Mouse (Mus musculus): ENCODE results near the gene Cdh22. TPM values are rescaled to one million over a fixed set of nuclear protein-coding genes. Genes with fewer than 3 reads are reported as not detected.
A peak's percentile ranks its signal among the peaks of the same experiment; 100 is the strongest.

Gene Cdh22
- 0.15 and 0.36 TPM in 2 replicates for polyA plus RNA-seq (2015; fragmentation: Nextera tagmentation; extraction: Ambion mirVana)

DNA sequence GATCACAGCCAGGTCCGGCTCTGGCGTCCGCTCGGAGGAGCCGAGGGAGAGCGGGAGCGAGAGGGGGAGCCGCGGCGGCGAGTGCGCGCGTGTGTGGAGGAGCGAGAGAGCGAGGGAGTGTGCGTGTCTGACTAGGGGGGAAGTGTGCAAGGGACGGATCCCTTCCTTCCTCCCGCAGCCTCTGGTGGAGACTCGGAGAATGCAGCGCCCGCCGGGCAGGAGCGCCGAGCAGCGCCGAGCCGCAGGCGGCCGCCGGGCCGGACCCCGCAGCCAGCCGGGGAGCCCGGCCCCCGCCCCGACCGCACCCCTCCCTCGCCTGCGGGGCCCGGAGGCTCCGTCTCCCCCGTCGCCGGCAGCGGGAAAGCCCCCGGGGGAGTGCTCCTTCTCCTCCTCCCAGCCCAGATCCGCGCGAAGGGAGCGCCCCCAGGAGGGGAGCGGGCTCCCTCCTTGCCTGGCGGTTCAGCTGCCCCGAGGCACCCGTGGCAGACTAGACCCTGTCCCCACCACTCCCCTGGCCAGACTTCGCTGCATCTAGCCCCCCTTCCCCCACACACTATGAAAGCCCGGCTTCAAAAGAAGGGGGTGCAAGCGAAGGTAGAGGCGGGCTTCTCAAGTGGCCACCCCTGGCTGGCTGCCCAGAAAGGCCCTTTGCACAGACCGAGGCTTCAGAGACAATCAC, at the start of gene Cdh22:
Cdh22 (minus strand) TSS at position 241 of the 679 bp plus-strand sequence.
- ATAC-seq (replicated peaks; ENCODE audit: insufficient number of reproducible peaks, insufficient read depth, low FRiP score, low read depth), result peak; percentile 41; the same call in 1 of the 2 replicates
- Histone ChIP-seq H3K9ac (peak within 1 kb of the TSS; percentile 54), H3K4me2 (peak within 1 kb of the TSS; percentile 98), H3K36me3 (no peaks in the 10 kb centered on the region), H3K4me1 (replicated peaks) (peaks cover 20% of the 10 kb centered on the region), H3K27me3 (peaks cover 98% of the 10 kb centered on the region), H3K27ac (no peak within 1 kb of the TSS), H3K4me3 (peak within 1 kb of the TSS; percentile 59), H3K9me3 (replicated peaks) (no peaks in the 10 kb centered on the region)
- WGBS, result 1% methylated on average over 48 of the region's 60 CpGs

DNA sequence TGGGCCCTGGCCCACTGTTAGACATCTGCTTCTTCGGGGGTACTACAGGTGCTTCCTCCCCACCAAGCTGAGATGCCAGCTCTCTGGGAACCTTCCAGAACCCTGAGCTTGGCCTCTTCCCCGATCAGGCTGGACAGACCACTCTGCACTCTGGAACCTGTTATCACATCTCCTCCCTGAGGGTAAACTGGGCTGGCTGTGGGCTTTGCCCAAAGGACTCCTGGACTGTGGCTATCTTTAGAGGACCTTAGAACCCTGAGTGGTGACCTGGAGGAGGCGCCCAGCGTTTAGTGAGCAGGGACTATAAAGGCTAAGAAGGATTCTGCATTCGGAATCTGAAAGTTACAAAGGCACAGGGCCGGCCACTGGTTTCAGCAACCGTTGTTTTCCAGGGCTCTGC, 49.7 kb upstream of the Cdh22 start:
- H3K4me1 ChIP-seq (replicated peaks), result peaks cover 27% of the 10 kb centered on the region
- 70% methylated on average over 7 of the region's 7 CpGs for WGBS
- H3K4me3 ChIP-seq, result no peak overlapping the region
- H3K4me2 ChIP-seq, result no peak overlapping the region
- ATAC-seq (replicated peaks; ENCODE audit: insufficient number of reproducible peaks, insufficient read depth, low FRiP score, low read depth), result no peak
- H3K9me3 ChIP-seq (replicated peaks), result no peaks in the 10 kb centered on the region
- H3K27ac ChIP-seq, result no peak overlapping the region
- H3K9ac ChIP-seq, result no peak overlapping the region
- H3K27me3 ChIP-seq, result no peaks in the 10 kb centered on the region
- peaks cover 2% of the 10 kb centered on the region; the same call in 1 of the 2 replicates for H3K36me3 ChIP-seq

- no peak overlapping the region for H3K4me3 ChIP-seq
- WGBS, result 87% methylated on average over 3 of the region's 3 CpGs
- H3K4me1 ChIP-seq (replicated peaks), result peaks cover 24% of the 10 kb centered on the region
- no peak overlapping the region for H3K27ac ChIP-seq
- no peak for ATAC-seq (replicated peaks; ENCODE audit: insufficient number of reproducible peaks, insufficient read depth, low FRiP score, low read depth)
- no peak overlapping the region for H3K9ac ChIP-seq
- no peaks in the 10 kb centered on the region for H3K36me3 ChIP-seq
- H3K9me3 ChIP-seq (replicated peaks), result no peaks in the 10 kb centered on the region
- no peaks in the 10 kb centered on the region for H3K27me3 ChIP-seq
- no peak overlapping the region for H3K4me2 ChIP-seq
These were observed 49.0 kb upstream of the Cdh22 start for GRCm38 (mm10) chr2:165283644-165284043.

DNA sequence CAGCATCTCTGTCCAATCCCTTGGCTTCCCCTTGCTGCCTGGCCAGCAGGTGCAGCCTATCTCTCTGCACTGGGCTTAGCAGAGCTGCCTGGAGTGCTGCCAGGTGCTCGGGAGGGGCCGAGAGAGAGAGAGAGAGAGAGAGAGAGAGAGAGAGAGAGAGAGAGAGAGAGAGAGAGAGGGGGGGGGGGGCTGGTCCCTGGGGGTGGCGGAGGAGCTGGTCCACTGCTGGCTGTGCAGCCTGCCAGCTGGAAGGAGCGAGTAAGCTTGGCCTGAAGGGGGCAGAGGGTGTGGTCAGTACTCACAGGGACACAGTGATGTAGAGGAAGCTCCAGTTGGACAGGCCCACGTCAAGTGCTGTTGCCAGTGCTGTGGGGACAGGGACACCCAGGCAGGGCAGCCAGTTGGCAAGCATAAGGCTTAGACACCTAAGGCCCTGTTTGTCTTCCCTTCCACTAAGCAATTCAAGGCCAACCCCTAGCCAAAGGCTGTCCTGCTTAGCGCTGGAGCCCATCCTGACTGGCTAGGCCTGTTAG, 47.2 kb upstream of the Cdh22 start:
- Histone ChIP-seq H3K9ac (no peak overlapping the region), H3K27ac (no peak overlapping the region), H3K9me3 (replicated peaks) (no peaks in the 10 kb centered on the region), H3K4me1 (replicated peaks) (peaks cover 12% of the 10 kb centered on the region), H3K4me3 (no peak overlapping the region), H3K4me2 (no peak overlapping the region), H3K27me3 (no peaks in the 10 kb centered on the region), H3K36me3 (peaks cover 10% of the 10 kb centered on the region; the same call in 1 of the 2 replicates)
- WGBS, result 38% methylated on average over 5 of the region's 6 CpGs
- no peak for ATAC-seq (replicated peaks; ENCODE audit: insufficient number of reproducible peaks, insufficient read depth, low FRiP score, low read depth)

DNA sequence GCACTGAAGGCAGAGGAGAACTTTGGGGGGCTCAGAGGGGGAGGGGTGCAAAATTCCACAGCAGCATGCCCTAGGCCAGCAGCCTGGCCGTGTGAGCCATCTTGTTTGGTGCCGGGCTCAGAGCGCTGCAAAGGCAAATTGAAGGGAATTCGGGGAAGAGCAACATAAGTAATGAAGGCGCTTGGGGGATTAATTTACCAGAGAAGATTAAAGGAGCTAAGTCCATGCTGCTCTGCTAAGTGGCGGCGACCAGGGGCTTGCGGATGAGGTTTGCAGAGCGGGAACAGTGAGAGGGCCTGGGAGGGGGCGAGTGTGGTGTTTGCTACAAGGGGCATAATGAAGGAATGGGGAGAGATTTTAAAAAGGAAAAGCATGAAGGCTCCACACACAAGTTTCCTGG, 44.7 kb upstream of the Cdh22 start:
- H3K9ac ChIP-seq, result no peak overlapping the region

DNA sequence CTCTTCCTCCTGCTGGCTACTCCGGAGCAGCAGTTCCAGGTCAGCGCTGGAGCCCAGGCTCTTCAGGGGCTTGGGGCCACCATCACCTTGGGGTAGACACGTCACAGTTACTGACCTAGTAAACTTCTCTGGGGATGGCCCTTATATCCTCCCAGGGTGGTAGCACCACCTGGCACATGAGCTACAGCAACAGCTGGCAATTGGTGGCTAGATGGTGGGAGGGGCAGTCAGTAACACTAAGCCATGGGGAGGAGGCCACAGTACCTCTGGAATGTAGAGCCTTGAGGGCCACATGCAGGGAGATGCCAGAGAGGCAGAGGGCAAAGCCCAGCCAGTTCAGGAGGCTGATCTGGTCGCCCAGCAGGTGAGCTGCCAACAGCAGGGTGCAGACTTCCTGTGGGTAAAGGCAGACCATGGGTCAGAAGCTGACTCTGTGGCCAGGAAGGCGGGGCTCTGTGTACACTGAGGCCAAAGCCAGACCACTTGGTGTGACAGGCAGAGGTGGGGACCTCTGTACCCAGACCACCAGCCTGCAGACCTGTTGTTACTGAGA, 42.6 kb upstream of the Cdh22 start:
- peaks cover 5% of the 10 kb centered on the region for H3K4me1 ChIP-seq (replicated peaks)
- no peak overlapping the region for H3K4me3 ChIP-seq
- WGBS, result 88% methylated on average over 5 of the region's 5 CpGs
- H3K9ac ChIP-seq, result no peak overlapping the region
- H3K4me2 ChIP-seq, result no peak overlapping the region
- H3K27ac ChIP-seq, result no peak overlapping the region
- H3K36me3 ChIP-seq, result peaks cover 12% of the 10 kb centered on the region; the same call in 1 of the 2 replicates
- no peaks in the 10 kb centered on the region for H3K9me3 ChIP-seq (replicated peaks)
- no peaks in the 10 kb centered on the region; the same call in 1 of the 2 replicates for H3K27me3 ChIP-seq
- no peak for ATAC-seq (replicated peaks; ENCODE audit: insufficient number of reproducible peaks, insufficient read depth, low FRiP score, low read depth)

More for the DNA sequence above, 44.7 kb upstream of the Cdh22 start:
- H3K4me2 ChIP-seq, result no peak overlapping the region
- peaks cover 7% of the 10 kb centered on the region for H3K4me1 ChIP-seq (replicated peaks)
- H3K4me3 ChIP-seq, result no peak overlapping the region
- peaks cover 12% of the 10 kb centered on the region; the same call in 1 of the 2 replicates for H3K36me3 ChIP-seq
- no peak for ATAC-seq (replicated peaks; ENCODE audit: insufficient number of reproducible peaks, insufficient read depth, low FRiP score, low read depth)
- no peaks in the 10 kb centered on the region for H3K9me3 ChIP-seq (replicated peaks)
- WGBS, result 63% methylated on average over 10 of the region's 10 CpGs
- no peaks in the 10 kb centered on the region for H3K27me3 ChIP-seq
- no peak overlapping the region for H3K27ac ChIP-seq

GRCm38 (mm10) chr2:165275824-165276223, 41.2 kb upstream of the Cdh22 start:
- no peak overlapping the region for H3K9ac ChIP-seq
- H3K4me3 ChIP-seq, result no peak overlapping the region
- H3K36me3 ChIP-seq, result peaks cover 12% of the 10 kb centered on the region; the same call in 1 of the 2 replicates
- ATAC-seq (replicated peaks; ENCODE audit: insufficient number of reproducible peaks, insufficient read depth, low FRiP score, low read depth), result 0 out of 2 replicates have a peak, but pooled peaks have one; percentile 19
- 24% methylated on average over 8 of the region's 8 CpGs for WGBS
- H3K4me2 ChIP-seq, result no peak overlapping the region
- no peak overlapping the region for H3K27ac ChIP-seq
- H3K27me3 ChIP-seq, result no peaks in the 10 kb centered on the region; the same call in 1 of the 2 replicates
- peaks cover 11% of the 10 kb centered on the region for H3K4me1 ChIP-seq (replicated peaks)
- no peaks in the 10 kb centered on the region for H3K9me3 ChIP-seq (replicated peaks)

- no peak for ATAC-seq (replicated peaks; ENCODE audit: insufficient number of reproducible peaks, insufficient read depth, low FRiP score, low read depth)
- WGBS, result 51% methylated on average over 8 of the region's 8 CpGs
These were observed 40.5 kb upstream of the Cdh22 start for GRCm38 (mm10) chr2:165275124-165275640.

DNA sequence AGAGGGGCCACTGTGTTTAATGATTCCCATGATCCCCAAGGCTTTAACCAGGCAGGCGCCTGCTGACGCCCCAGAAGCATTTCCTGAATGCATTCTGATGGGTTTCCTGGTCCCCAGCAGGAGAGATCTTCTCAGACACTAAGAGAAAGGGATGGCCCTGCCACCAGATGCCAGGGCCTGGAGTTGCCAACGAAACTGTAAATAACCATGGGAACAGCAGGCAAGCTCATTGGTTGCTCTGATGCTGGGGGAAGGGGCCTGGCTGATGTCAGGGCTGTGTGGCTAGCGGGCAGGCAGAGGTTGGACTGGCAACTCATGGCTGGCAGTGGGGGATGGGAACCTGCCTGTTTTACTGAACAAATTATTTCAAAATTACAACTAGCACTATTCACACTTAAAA, 38.9 kb upstream of the Cdh22 start:
- H3K4me3 ChIP-seq, result no peak overlapping the region
- no peak overlapping the region for H3K4me2 ChIP-seq
- H3K27me3 ChIP-seq, result no peaks in the 10 kb centered on the region; the same call in 1 of the 2 replicates
- 42% methylated on average over 4 of the region's 4 CpGs for WGBS
- no peak for ATAC-seq (replicated peaks; ENCODE audit: insufficient number of reproducible peaks, insufficient read depth, low FRiP score, low read depth)
- H3K9ac ChIP-seq, result no peak overlapping the region
- no peak overlapping the region for H3K27ac ChIP-seq
- H3K9me3 ChIP-seq (replicated peaks), result no peaks in the 10 kb centered on the region
- peaks cover 12% of the 10 kb centered on the region; the same call in 1 of the 2 replicates for H3K36me3 ChIP-seq
- H3K4me1 ChIP-seq (replicated peaks), result peaks cover 17% of the 10 kb centered on the region

More at GRCm38 (mm10) chr2:165275124-165275640, 40.5 kb upstream of the Cdh22 start:
- Histone ChIP-seq H3K9me3 (replicated peaks) (no peaks in the 10 kb centered on the region), H3K4me2 (no peak overlapping the region), H3K4me1 (replicated peaks) (peaks cover 17% of the 10 kb centered on the region), H3K36me3 (peaks cover 12% of the 10 kb centered on the region; the same call in 1 of the 2 replicates), H3K27me3 (no peaks in the 10 kb centered on the region; the same call in 1 of the 2 replicates), H3K27ac (no peak overlapping the region), H3K9ac (no peak overlapping the region), H3K4me3 (no peak overlapping the region)

- no peak overlapping the region for H3K27ac ChIP-seq
- WGBS, result 17% methylated on average over 8 of the region's 8 CpGs
- no peak for ATAC-seq (replicated peaks; ENCODE audit: insufficient number of reproducible peaks, insufficient read depth, low FRiP score, low read depth)
- no peaks in the 10 kb centered on the region for H3K36me3 ChIP-seq
- no peak overlapping the region for H3K4me2 ChIP-seq
- no peak overlapping the region for H3K4me3 ChIP-seq
- peaks cover 17% of the 10 kb centered on the region for H3K4me1 ChIP-seq (replicated peaks)
- H3K9ac ChIP-seq, result no peak overlapping the region
- peaks cover 6% of the 10 kb centered on the region for H3K27me3 ChIP-seq
- H3K9me3 ChIP-seq (replicated peaks), result no peaks in the 10 kb centered on the region
These were observed 36.7 kb upstream of the Cdh22 start for GRCm38 (mm10) chr2:165271326-165271725.

DNA sequence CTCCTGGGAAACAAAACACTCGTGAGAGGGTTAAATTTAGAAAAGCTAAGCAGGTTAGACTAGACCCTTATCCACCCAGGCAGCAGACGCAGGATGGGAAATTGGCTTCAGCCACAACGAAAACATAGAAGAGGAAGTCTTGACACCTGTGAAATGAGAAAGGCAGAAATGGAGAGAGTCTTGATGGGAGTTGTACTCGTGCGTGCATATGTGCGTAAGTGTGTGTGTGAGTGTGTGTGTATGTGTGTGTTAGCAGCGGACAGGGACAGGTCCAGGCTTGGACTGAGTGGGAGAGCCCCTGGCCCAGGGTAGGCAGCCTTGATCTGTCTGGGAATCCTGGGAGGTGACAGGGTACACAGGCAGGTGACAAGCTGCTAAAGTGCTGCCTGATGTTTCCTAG, 36.2 kb upstream of the Cdh22 start:
- Histone ChIP-seq H3K9me3 (replicated peaks) (no peaks in the 10 kb centered on the region), H3K4me2 (peak overlapping the region; percentile 18; the same call in 1 of the 2 replicates), H3K27me3 (peaks cover 11% of the 10 kb centered on the region), H3K36me3 (no peaks in the 10 kb centered on the region), H3K9ac (no peak overlapping the region), H3K4me3 (no peak overlapping the region), H3K4me1 (replicated peaks) (peaks cover 17% of the 10 kb centered on the region), H3K27ac (no peak overlapping the region)
- 24% methylated on average over 7 of the region's 7 CpGs for WGBS
- peak; percentile 29; the same call in 1 of the 2 replicates for ATAC-seq (replicated peaks; ENCODE audit: insufficient number of reproducible peaks, insufficient read depth, low FRiP score, low read depth)
